Mouse (Mus musculus) liver, embryonic 13.5 days (tissue): ENCODE data around the gene 1500009L16Rik. TPM values are rescaled to one million over a fixed set of nuclear protein-coding genes. Genes with fewer than 3 reads are reported as not detected.

ENCODE experiments used
- ATAC-seq: fragments of 200-750 bp; cut with Nextera tagmentation; 2 replicates; pipeline ENCODE4 v1.8.0; 2017; ENCODE audit warnings: low read depth, mild to moderate bottlenecking, moderate number of reproducible peaks, moderate library complexity
- DNase-seq: peaks from one replicate; pipeline ENCODE4 v3.0.0; 2022
- H3K27ac ChIP-seq: fragments of 300-500 bp; sonication (generic); 2 replicates; pipeline ENCODE4 v1.5.1; 2015; ENCODE audit warnings: moderate library complexity, mild to moderate bottlenecking, inconsistent platforms
- H3K27me3 ChIP-seq: fragments of 300-500 bp; sonication (generic); 2 replicates; pipeline ENCODE4 v1.6.1; 2015; ENCODE audit warnings: mild to moderate bottlenecking, inconsistent platforms
- H3K36me3 ChIP-seq: fragments of 300-500 bp; sonication (generic); 2 replicates; pipeline ENCODE4 v1.6.1; 2015; ENCODE audit warnings: mild to moderate bottlenecking, inconsistent platforms
- H3K4me1 ChIP-seq: fragments of 300-500 bp; sonication (generic); replicated peaks from 2 replicates; pipeline ENCODE4 v1.6.1; 2015; ENCODE audit warnings: inconsistent platforms
- H3K4me2 ChIP-seq: fragments of 300-500 bp; sonication (generic); 2 replicates; pipeline ENCODE4 v1.6.1; 2015; ENCODE audit warnings: inconsistent platforms, mild to moderate bottlenecking, moderate library complexity
- H3K4me3 ChIP-seq: fragments of 300-500 bp; sonication (generic); replicated peaks from 2 replicates; pipeline ENCODE4 v1.5.1; 2015; ENCODE audit warnings: mild to moderate bottlenecking, inconsistent platforms
- H3K9ac ChIP-seq: fragments of 300-500 bp; sonication (generic); 2 replicates; pipeline ENCODE4 v1.6.1; 2015; ENCODE audit warnings: mild to moderate bottlenecking, inconsistent platforms
- H3K9me3 ChIP-seq: fragments of 300-500 bp; sonication (generic); replicated peaks from 2 replicates; pipeline ENCODE4 v1.6.1; 2016; ENCODE audit warnings: inconsistent platforms
- whole genome bisulfite sequencing: fragments of 180-500 bp; shearing (Covaris S2); methylation state at CpG from one replicate; pipeline ENCODE4 v1.1.7; 2015; ENCODE audit not compliant: insufficient replicate concordance; 5-methylcytosine and 5-hydroxymethylcytosine counted together
- polyA plus RNA-seq: library from polyadenylated mRNA; unstranded; fragments of >200 nt; fragmentation: Nextera tagmentation; extraction: Ambion mirVana; gene quantifications from 2 replicates; pipeline ENCODE4 v1.2.1, GENCODE M21; 2015

The 1500009L16Rik gene
- polyA plus RNA-seq, 1 experiment from 2014 or later, result 2.3 TPM

- no peak overlapping the region for H3K27ac ChIP-seq
- no peak overlapping the region for H3K4me2 ChIP-seq
- DNase-seq (no peak), ATAC-seq (no peak)
- no peaks in the 10 kb centered on the region for H3K36me3 ChIP-seq
- H3K4me1 ChIP-seq, result no peaks in the 10 kb centered on the region
- H3K4me3 ChIP-seq, result no peak overlapping the region
- H3K9me3 ChIP-seq, result no peaks in the 10 kb centered on the region
- no peak overlapping the region for H3K9ac ChIP-seq
- no peaks in the 10 kb centered on the region for H3K27me3 ChIP-seq
- WGBS, result 78% methylated on average over 4 of the region's 4 CpGs
Observed at GRCm38 (mm10) chr10:83763891-83764290, 41.2 kb downstream of the 1500009L16Rik start.

- no peak overlapping the region for H3K9ac ChIP-seq
- H3K4me3 ChIP-seq, result no peak overlapping the region
- no peaks in the 10 kb centered on the region for H3K36me3 ChIP-seq
- ATAC-seq, result no peak
- DNase-seq, result no peak
- H3K4me1 ChIP-seq, result no peaks in the 10 kb centered on the region
- H3K27me3 ChIP-seq, result no peaks in the 10 kb centered on the region
- H3K27ac ChIP-seq, result no peak overlapping the region
- no peaks in the 10 kb centered on the region for H3K9me3 ChIP-seq
- H3K4me2 ChIP-seq, result no peak overlapping the region
Observed at GRCm38 (mm10) chr10:83766882-83767281, 44.2 kb downstream of the 1500009L16Rik start.

GRCm38 (mm10) chr10:83776272-83776878 lies 53.7 kb downstream of the 1500009L16Rik start:
- DNase-seq (no peak), ATAC-seq (no peak)
- Histone ChIP-seq H3K4me3 (no peak overlapping the region), H3K27ac (no peak overlapping the region), H3K4me2 (no peak overlapping the region), H3K9me3 (peaks cover 3% of the 10 kb centered on the region; the same call in 1 of the 2 replicates), H3K9ac (no peak overlapping the region), H3K36me3 (no peaks in the 10 kb centered on the region), H3K4me1 (no peaks in the 10 kb centered on the region), H3K27me3 (no peaks in the 10 kb centered on the region)
- WGBS, result 36% methylated on average over 11 of the region's 11 CpGs

- Histone ChIP-seq H3K27me3 (no peaks in the 10 kb centered on the region), H3K4me1 (no peaks in the 10 kb centered on the region), H3K27ac (no peak overlapping the region), H3K4me2 (no peak overlapping the region), H3K9me3 (peaks cover 3% of the 10 kb centered on the region; the same call in 1 of the 2 replicates), H3K4me3 (no peak overlapping the region), H3K9ac (no peak overlapping the region), H3K36me3 (no peaks in the 10 kb centered on the region)
- whole genome bisulfite sequencing, result 64% methylated on average over 9 of the region's 9 CpGs
- no peak for DNase-seq
- ATAC-seq, result no peak
Observed at GRCm38 (mm10) chr10:83777253-83777652, 54.6 kb downstream of the 1500009L16Rik start.

GRCm38 (mm10) chr10:83781854-83782253 lies 59.2 kb downstream of the 1500009L16Rik start:
- ATAC-seq (no peak), DNase-seq (no peak)
- Histone ChIP-seq H3K4me1 (no peaks in the 10 kb centered on the region), H3K4me3 (no peak overlapping the region), H3K4me2 (no peak overlapping the region), H3K27ac (no peak overlapping the region), H3K27me3 (no peaks in the 10 kb centered on the region), H3K36me3 (no peaks in the 10 kb centered on the region), H3K9me3 (peaks cover 3% of the 10 kb centered on the region; the same call in 1 of the 2 replicates), H3K9ac (no peak overlapping the region)
- 73% methylated on average over 4 of the region's 4 CpGs for WGBS

- DNase-seq, result no peak
- 77% methylated on average over 10 of the region's 10 CpGs for WGBS
- Histone ChIP-seq H3K4me3 (no peak overlapping the region), H3K9me3 (peaks cover 3% of the 10 kb centered on the region; the same call in 1 of the 2 replicates), H3K9ac (no peak overlapping the region), H3K4me2 (no peak overlapping the region), H3K4me1 (no peaks in the 10 kb centered on the region), H3K27me3 (no peaks in the 10 kb centered on the region), H3K27ac (no peak overlapping the region), H3K36me3 (no peaks in the 10 kb centered on the region)
- no peak for ATAC-seq
Observed at GRCm38 (mm10) chr10:83782371-83783120, 59.9 kb downstream of the 1500009L16Rik start.

GRCm38 (mm10) chr10:83785003-83785402 lies 62.3 kb downstream of the 1500009L16Rik start:
- no peak overlapping the region for H3K27ac ChIP-seq
- WGBS, result 26% methylated on average over 5 of the region's 5 CpGs
- ATAC-seq, result no peak

GRCm38 (mm10) chr10:83785627-83786392 lies 63.1 kb downstream of the 1500009L16Rik start:
- H3K4me1 ChIP-seq, result no peaks in the 10 kb centered on the region
- no peaks in the 10 kb centered on the region for H3K9me3 ChIP-seq
- H3K4me2 ChIP-seq, result no peak overlapping the region
- H3K4me3 ChIP-seq, result no peak overlapping the region
- no peak overlapping the region for H3K27ac ChIP-seq
- WGBS, result 54% methylated on average over 3 of the region's 3 CpGs
- DNase-seq, result no peak
- H3K36me3 ChIP-seq, result no peaks in the 10 kb centered on the region
- H3K9ac ChIP-seq, result no peak overlapping the region
- ATAC-seq, result no peak
- no peaks in the 10 kb centered on the region for H3K27me3 ChIP-seq

More at GRCm38 (mm10) chr10:83785003-83785402, 62.3 kb downstream of the 1500009L16Rik start:
- no peaks in the 10 kb centered on the region for H3K36me3 ChIP-seq
- no peak overlapping the region for H3K4me3 ChIP-seq
- no peak overlapping the region for H3K4me2 ChIP-seq
- no peak for DNase-seq
- H3K27me3 ChIP-seq, result no peaks in the 10 kb centered on the region
- no peak overlapping the region for H3K9ac ChIP-seq
- H3K4me1 ChIP-seq, result no peaks in the 10 kb centered on the region
- H3K9me3 ChIP-seq, result no peaks in the 10 kb centered on the region

GRCm38 (mm10) chr10:83795088-83795487 lies 72.4 kb downstream of the 1500009L16Rik start:
- no peaks in the 10 kb centered on the region for H3K4me1 ChIP-seq
- H3K27ac ChIP-seq, result no peak overlapping the region
- no peaks in the 10 kb centered on the region for H3K9me3 ChIP-seq
- DNase-seq (no peak), ATAC-seq (no peak)
- no peak overlapping the region for H3K4me2 ChIP-seq
- no peak overlapping the region for H3K9ac ChIP-seq
- no peaks in the 10 kb centered on the region for H3K27me3 ChIP-seq
- no peaks in the 10 kb centered on the region for H3K36me3 ChIP-seq
- H3K4me3 ChIP-seq, result no peak overlapping the region

- Histone ChIP-seq H3K27ac (no peak overlapping the region), H3K9me3 (no peaks in the 10 kb centered on the region), H3K27me3 (no peaks in the 10 kb centered on the region), H3K9ac (no peak overlapping the region), H3K4me2 (no peak overlapping the region), H3K4me3 (no peak overlapping the region), H3K36me3 (no peaks in the 10 kb centered on the region), H3K4me1 (no peaks in the 10 kb centered on the region)
- no peak for DNase-seq
- 79% methylated on average over 4 of the region's 4 CpGs for WGBS
- ATAC-seq, result no peak
Observed at GRCm38 (mm10) chr10:83795500-83795899, 72.8 kb downstream of the 1500009L16Rik start.

- no peak overlapping the region for H3K27ac ChIP-seq
- DNase-seq (no peak), ATAC-seq (no peak)
- peaks cover 7% of the 10 kb centered on the region; the same call in 1 of the 2 replicates for H3K4me1 ChIP-seq
- WGBS, result 70% methylated on average over 6 of the region's 6 CpGs
- H3K4me3 ChIP-seq, result no peak overlapping the region
- H3K36me3 ChIP-seq, result no peaks in the 10 kb centered on the region
- H3K9me3 ChIP-seq, result no peaks in the 10 kb centered on the region
- H3K9ac ChIP-seq, result no peak overlapping the region
- no peak overlapping the region for H3K4me2 ChIP-seq
- no peaks in the 10 kb centered on the region for H3K27me3 ChIP-seq
Observed at GRCm38 (mm10) chr10:83804021-83804420, 81.4 kb downstream of the 1500009L16Rik start.
